Mouse (Mus musculus) frontal cortex, postnatal 25 days (tissue): ENCODE data around the gene Rgs8.

Experiments used
- DNase-seq, 2 experiments: peaks; one replicate each; pipeline ENCODE4 v3.0.0; 2022; ENCODE audit warnings: low spot score in 2 of 2

The Rgs8 gene

DNA sequence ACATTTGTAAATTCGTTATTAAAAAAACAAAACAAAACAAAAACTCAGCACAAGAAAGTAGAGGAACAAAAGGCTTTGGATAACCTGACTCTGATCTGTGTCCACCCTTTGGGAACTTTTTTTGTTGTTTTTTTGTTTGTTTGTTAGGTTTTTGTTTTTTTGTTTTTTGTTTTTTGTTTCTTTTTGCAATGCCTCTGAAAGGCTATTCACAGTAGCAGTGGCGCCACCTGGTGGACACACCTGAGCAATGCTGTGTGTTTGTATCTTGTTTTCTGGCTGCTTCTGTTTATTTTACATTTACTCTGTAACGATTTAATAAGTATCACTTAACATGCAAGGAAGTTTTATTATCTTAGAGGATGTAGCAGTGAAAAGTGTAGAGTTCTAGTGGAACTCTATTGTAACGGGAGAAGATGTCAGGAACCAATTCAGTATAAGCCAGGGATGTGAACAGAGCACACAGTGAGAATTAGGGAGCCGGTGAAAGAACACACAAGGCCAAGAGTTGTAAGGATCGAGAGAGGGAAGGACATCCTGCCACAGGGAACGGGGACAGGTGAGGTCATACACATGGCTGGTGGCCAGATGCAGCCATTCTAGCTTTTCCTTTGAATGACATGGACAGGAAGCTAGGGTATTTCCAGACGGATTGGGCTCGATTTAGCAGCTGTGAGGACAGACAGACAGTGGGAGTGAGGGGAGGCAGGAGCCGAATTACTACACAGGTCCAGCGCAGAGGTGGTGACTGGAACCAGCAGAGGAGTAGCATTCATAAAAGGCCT, 89.7 kb downstream of the Rgs8 start:
- peak; percentile 65 to 73 for DNase-seq

DNA sequence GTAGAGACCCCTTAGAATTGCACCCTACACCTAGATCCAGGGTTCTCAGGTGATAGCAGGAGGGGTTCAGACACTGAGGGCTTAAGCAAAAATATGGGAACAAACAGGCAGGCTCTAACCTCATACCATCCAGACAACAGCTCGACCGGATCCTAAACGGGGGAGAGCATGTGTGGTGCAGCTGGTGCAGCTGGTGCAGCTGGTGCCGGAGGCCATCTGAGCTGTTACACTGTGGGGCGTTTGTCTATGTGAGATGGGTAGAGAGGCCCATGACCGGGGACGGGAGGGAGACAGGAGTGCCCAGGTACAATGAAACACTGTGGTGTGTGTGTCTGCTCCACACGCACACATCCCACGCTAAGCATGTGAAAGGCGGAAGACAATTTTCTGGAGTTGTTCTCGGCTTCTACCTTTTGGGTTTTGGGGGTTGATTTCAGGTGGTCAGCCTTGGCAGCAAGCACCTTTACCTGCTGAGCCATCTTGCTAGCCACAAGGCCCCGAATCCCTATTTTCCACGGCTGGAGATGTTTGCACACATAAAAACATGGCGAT, 93.4 kb downstream of the Rgs8 start:
- no peak for DNase-seq

DNA sequence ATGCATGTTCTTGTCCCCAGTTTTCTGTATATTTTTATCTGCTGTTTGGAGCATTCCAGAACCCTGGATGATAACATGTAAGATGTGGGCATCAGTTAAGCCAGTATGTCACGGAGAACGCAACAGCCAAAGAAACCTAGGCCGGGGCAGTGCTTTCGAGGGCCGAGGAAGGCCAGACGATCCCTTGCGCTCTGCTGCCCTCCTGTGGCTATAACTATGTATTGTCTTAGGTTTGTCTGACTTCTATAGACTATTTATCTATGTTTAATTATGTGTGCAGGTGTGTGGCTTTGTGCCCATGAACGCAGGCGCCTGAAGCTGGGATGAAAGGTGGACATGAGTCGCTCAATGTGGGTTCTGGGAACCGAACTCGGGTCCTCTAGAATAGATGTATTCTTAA, 93.9 kb downstream of the Rgs8 start:
- DNase-seq: peak; percentile 44 to 69

DNA sequence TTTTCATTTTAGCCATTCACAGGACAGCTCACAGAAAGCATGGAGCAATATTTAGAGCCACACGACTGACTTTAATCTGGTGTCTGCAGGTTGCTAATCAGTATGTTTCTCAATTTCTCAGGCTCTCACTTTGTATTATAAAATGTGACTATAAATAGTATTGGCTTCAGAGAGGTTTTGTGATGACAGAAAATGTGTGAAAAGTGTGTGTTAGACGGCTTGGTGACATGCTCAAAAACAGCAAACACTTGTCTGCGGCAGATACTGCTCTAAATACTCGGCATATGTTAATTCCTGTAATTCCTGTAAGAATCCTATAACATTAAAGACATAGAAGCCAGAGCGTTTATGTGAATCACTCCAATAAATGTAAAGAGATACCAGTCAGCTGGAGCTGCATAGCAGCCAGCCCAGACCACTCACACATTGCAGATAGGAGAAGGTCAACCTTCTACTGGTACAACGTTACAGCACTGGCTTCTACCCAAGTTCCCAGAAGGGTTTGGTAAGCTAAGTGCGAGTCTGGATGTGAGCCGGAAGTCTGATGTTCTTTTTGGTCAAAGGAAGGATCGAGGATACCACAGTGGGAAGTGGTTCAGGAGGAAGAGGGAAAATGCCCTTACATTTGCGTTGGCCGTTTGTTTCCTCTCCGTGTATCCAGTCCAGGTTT, 95.2 kb downstream of the Rgs8 start:
- DNase-seq: no peak

DNA sequence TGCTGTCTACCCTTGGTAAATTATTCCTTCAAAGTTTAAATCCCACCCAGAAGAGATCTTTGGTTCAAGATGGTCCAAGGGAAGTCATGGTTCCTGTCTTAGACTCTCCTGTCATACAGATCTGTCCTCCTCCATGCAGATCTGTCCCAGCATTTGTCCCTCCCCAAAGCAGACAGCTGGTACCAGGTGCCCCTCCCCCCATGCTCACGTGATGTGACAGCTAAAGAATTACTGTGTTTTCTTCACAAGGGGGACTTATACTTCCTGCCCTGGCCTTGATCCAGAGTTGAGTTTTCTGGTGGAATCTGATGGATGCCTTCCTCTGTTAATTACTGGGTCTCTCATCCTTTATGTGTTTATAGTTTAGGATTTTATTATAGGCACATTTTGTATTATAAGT, 95.7 kb downstream of the Rgs8 start:
- no peak for DNase-seq

DNA sequence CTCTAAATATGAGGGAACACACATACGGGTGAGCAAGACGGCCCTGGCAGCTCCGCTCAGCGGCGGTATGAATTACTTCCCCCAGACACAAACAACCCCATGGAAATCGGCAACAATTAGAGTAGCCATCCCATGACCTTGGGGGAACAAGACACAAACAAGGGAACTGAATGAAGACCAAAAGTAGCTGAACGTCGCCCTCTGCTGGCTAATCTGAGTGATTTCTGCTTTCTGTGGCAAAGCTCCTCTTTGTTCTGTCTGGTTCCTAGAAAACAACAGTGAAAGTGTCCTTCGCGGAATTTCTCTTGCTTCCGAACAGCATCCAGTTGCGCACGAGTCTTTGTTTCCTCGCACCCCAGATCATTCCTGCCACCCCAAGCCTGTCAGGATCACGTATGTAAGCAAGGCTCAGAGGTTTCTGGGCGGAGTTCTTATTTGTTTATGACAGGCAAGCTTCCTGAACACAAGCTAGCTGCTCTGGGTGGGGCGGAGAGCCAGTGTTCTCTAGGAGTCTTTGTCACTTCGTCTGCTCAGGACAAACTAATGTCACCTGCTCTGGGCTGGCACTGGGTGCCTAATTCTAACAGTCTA, 96.5 kb downstream of the Rgs8 start, which contains the start of gene Rnasel:
TSS of gene Rnasel (plus strand) at position 216 of the 591 bp plus-strand sequence.
- DNase-seq: peak in 1 of 2 experiments; percentile 44
